Mouse (Mus musculus) frontal cortex, adult 2 months (tissue): ENCODE measurements at regions not wholly inside any gene's neighbourhood (a gene's known extent, or its start where the extent isn't known, plus 50 kb on each side); places are given as distances from the start of the nearest gene placed in this dataset.

Experiments used
- DNase-seq, 2 experiments: peaks; one replicate each; pipeline ENCODE4 v3.0.0; 2022; ENCODE audit warnings: low spot score in 1 of 2; ENCODE audit errors: extremely low spot score in 1 of 2

DNA sequence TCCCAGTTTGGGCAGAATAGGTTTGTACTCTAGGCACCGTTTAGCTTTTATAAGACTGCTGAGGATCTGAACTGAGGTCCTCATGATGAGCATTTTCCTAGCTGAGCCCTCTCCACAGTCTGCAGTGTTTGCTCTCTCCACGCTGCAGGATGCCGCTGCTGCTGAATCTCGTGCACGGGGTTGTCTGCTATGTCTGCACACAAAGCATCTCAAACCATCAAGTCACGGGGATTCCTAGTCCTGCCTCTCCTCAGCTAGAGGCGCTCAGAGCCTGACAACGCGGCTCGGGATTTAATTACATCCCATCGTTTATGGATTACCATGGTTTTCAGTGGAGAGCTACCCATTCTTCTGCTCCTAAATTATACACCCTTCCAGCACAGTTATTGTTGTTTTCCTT, 175.6 kb downstream of the Rnf144b start:
- DNase-seq = no peak

- DNase-seq = no peak
These were observed 178.0 kb downstream of the Rnf144b start for GRCm38 (mm10) chr13:47300486-47300885.

DNA sequence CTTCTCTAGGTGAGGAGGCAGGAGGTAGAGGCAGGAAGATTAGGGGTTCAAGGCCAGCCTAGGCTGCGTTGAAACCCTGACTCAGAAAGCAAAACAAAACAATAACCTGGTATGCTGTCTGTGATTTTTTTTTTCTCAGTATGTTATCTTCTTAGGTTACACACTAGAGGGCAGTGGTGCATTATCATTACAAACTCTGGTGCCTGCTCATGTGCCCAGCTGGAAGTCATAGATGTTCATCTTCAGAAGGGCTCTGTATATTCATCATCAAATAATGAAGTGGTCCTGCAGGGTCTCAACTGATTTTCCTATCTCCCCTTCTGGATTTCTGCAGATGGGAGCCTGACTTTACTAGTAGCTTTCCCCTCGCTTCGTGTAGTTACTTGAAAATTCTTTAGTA, 178.6 kb downstream of the Rnf144b start:
- peak in 1 of 2 experiments; percentile 69 for DNase-seq

GRCm38 (mm10) chr13:47309492-47309891, 187.0 kb downstream of the Rnf144b start:
- peak in 1 of 2 experiments; percentile 23 for DNase-seq

GRCm38 (mm10) chr13:47310751-47311202, 188.3 kb downstream of the Rnf144b start:
- peak; percentile 14 to 18 for DNase-seq

GRCm38 (mm10) chr13:47319549-47319948, 197.1 kb downstream of the Rnf144b start:
- no peak for DNase-seq

GRCm38 (mm10) chr13:47321876-47322275, 199.4 kb downstream of the Rnf144b start:
- no peak for DNase-seq

DNA sequence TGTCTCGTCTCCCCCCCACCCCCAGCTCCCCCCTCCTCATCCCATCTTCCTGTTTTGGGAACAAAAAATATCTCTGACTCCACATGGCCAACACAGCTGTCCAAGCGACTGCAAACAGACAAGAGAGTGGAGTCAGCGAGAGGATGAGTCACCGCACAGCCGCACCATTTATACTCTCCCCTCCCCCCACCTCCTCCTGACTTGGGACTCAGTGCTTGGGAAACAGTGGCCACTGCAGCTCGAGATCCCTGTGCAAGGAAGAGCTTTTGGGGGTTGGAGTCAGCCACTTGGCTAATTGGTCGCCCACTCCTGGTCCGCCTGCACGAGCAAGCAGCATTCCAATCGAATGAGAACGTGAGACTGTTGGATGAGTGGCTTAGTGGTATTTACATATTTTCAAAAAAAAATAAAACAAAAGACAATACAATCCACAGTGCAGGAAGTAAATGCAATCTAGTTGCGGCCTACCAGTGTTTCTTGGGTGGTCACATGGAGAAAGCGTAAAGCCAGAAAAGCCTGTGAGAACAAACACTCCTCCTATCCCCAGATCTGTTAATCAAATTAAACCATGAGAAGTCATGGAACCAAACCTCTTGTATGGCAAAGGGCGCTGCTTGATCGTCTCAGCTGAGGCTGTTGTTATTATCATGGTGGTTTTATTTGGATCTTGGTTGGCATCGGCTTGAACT, 213.7 kb downstream of the Rnf144b start:
- DNase-seq = peak; percentile 41 to 79

- peak in 1 of 2 experiments; percentile 29 for DNase-seq
These were observed 214.5 kb downstream of the Rnf144b start for GRCm38 (mm10) chr13:47336865-47337441.

GRCm38 (mm10) chr13:47339411-47339810, 217.0 kb downstream of the Rnf144b start:
- no peak for DNase-seq

DNA sequence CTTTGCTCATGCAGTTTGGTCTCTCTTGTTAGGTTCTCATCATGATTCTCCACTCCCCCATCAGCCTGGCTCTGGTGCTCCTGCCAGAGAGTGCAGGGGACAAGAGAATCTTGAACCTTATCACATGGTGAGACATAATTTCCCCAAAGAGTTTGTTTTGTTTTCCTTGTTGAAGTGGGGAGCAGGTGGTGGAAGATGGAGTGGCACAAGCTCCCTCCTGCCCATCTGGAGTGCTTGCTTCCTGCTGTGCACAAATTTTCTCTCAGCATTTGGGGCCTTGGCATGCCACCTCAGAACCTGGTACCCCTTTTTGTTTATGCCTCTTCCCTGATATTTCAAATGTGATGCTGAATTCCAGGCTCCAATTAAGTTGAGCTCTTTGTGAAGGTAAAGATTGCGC, 219.9 kb downstream of the Rnf144b start:
- no peak for DNase-seq

DNA sequence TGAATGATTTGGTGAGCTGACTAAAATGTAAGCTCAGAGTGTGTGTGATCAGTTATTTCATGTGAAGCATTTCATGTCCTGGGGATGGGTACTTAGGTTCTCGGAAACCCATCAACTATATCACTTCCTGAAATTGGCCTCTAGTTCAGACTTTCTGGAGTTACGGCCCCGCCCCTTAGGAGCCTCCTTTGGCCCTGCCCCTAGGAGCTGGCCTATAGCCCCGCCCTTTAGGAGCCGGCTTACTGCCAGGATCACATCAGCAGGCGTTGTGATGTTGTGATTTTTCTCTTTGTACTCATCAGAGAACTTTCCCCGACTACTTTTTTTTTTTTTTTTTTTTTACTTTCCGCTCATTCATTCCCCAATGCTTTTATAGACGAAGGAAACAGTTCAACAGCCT, 223.1 kb downstream of the Rnf144b start:
- DNase-seq = no peak

- no peak for DNase-seq
These were observed 225.4 kb downstream of the Rnf144b start for GRCm38 (mm10) chr13:47347835-47348234.

DNA sequence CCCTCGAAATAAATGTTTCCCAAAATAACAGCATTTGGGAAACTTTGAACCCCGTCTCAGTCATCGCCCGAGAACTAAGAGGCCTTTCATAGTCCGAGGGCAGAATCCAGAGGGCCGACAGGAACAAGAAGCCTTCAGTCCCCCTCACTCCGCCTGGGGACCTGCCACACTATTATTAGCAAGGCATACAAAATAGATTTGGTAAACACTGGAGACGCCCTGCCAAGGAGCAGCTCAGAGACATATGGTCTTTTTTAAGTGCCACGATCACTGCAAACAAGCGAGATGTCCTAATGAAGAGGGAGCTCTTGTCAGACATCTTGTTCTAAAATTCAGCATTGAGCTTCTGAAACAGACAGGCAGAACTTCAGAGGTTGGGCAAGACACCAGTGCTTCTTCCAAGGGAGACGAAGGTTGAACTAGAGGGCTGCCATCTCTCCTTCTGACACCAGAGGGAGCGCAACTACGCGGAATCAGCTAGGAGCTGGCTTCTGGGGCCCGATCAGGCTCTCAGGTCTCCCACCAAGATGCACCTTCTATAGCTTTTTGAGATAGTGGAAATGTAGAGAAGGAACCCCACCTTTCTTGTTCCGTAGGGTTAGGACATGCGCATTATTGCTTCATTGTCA, 226.2 kb downstream of the Rnf144b start:
- DNase-seq = peak; percentile 52 to 94

DNA sequence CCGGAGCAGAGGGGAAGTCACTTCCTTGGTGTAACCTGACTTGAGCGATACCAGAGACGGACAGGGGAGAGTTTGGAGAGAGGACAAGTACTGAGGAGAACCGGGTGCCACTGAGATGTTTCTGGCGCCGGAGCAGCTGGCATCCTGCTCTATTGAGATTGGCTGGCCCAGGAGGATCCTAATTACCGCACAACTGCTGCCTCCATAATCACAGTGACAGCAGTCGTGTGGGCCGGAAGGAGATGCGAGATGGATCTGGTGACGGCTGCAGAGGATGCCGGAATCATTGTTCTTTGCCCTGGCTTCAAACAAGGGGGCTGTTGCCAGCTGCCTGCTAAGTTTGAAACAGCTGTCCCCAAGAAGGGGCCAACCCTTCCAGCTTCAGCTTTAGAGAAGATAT, 232.0 kb downstream of the Rnf144b start:
- DNase-seq = peak in 1 of 2 experiments; percentile 16

DNA sequence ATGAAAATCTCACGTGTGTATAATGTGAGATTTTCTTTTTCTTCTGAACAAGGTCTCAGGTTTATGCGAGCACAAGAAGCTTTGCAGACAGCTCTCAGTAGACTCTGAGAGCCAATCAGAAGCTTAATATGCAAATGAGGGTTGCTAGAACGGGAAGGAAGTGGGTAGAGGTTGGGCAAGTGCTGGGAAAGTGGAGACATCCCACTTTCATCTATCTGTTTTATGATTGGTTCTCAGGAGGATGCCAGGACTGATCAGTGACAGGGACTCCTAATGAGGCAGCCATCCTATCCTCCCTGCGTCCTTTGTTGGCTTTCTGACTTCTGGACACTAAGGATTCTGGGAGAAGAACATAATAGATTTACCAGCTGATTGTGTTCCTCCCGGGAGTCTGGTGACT, 232.7 kb downstream of the Rnf144b start:
- DNase-seq = no peak

- no peak for DNase-seq
These were observed 236.5 kb downstream of the Rnf144b start for GRCm38 (mm10) chr13:47358986-47359385.

- DNase-seq = no peak
These were observed 243.3 kb downstream of the Rnf144b start for GRCm38 (mm10) chr13:47365776-47366175.

DNA sequence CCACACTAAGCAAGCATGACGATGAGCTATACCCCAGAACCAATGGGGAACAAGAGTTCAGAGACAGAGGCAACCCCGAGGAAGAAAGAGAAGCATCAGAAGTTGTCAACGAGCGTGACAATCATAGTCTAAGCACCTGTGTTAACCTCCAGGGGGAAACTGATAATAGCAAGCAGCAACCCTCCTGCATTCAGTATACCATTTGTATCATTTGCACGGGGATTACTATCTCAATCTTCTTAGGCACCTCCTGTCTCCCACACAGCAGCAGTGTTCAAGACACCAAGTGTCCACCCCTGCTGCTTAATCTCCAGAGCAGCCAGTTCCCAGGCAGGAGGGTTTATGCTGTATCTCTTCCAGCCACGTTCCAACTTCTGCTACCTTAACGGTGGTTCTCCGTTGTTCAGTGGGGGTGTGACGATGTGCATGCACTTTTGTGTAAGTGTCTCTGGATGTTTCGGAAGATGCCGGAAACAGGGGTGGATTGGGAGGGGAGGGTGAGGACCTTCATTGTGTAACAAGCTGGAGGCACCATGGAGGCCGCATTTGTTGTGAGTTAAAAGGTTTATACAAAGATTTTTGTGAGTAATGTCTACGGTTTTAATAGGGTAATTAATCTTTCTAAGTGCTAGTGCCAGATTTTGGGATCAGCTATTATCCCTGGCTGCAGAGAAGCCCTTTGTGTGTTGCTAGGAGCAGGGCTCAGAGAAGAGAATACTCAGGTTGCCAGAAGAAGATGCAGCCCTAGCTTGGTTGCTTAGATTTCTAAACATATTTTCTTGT, 245.8 kb downstream of the Rnf144b start:
- DNase-seq = no peak

GRCm38 (mm10) chr13:47374583-47374982, 252.1 kb downstream of the Rnf144b start:
- DNase-seq = no peak

GRCm38 (mm10) chr13:47391023-47391422, 268.6 kb downstream of the Rnf144b start:
- no peak for DNase-seq
